Mouse (Mus musculus): ENCODE measurements around the gene Arsg. TPM values are rescaled to one million over a fixed set of nuclear protein-coding genes. Genes with fewer than 3 reads are reported as not detected.

The Arsg gene
- polyA plus RNA-seq, 1 experiment = 0.51 TPM

- Histone ChIP-seq H3K36me3 (ENCODE audit: control insufficient read depth, insufficient read depth) (no peaks in the 10 kb centered on the region), H3K79me3 (ENCODE audit: low read depth) (no peaks in the 10 kb centered on the region), H3K27me3 (ENCODE audit: control insufficient read depth, insufficient read depth, insufficient read length) (no peaks in the 10 kb centered on the region), H3ac (ENCODE audit: control insufficient read depth, insufficient read length, low read depth) (no peak overlapping the region), H3K4me3 (ENCODE audit: insufficient read depth, poor library complexity, severe bottlenecking) (no peak overlapping the region), H3K79me2 (ENCODE audit: control insufficient read depth, insufficient read depth) (no peaks in the 10 kb centered on the region)
- TF ChIP-seq CEBPB (IDR thresholded peaks at IDR 0.05; ENCODE audit: low read depth) = no peak
- no peak for TF ChIP-seq USF1 (IDR thresholded peaks at IDR 0.05; ENCODE audit: low read depth)
- no peak for TF ChIP-seq MYOG (IDR thresholded peaks at IDR 0.05; ENCODE audit: control insufficient read depth, extremely low read depth, insufficient read length)
- TF ChIP-seq CTCF (IDR thresholded peaks at IDR 0.05; ENCODE audit: control insufficient read depth, insufficient read depth, insufficient read length) = no peak
- TF ChIP-seq FOSL1 (IDR thresholded peaks at IDR 0.05; ENCODE audit: insufficient read depth, low read length, poor library complexity, severe bottlenecking) = no peak
- TF ChIP-seq MAX (IDR thresholded peaks at IDR 0.05) = no peak
- TF ChIP-seq MYOD1 (IDR thresholded peaks at IDR 0.05; ENCODE audit: control insufficient read depth, insufficient read length, low read depth) = no peak
Measured at GRCm38 (mm10) chr11:109543466-109543865, 70.3 kb downstream of the Arsg start.

- Histone ChIP-seq H3ac (ENCODE audit: control insufficient read depth, insufficient read length, low read depth) (no peak overlapping the region), H3K4me3 (ENCODE audit: insufficient read depth, poor library complexity, severe bottlenecking) (no peak overlapping the region), H3K79me2 (ENCODE audit: control insufficient read depth, insufficient read depth) (no peaks in the 10 kb centered on the region), H3K79me3 (ENCODE audit: low read depth) (no peaks in the 10 kb centered on the region), H3K27me3 (ENCODE audit: control insufficient read depth, insufficient read depth, insufficient read length) (no peaks in the 10 kb centered on the region), H3K36me3 (ENCODE audit: control insufficient read depth, insufficient read depth) (no peaks in the 10 kb centered on the region)
- no peak for TF ChIP-seq MAX (IDR thresholded peaks at IDR 0.05)
- TF ChIP-seq MYOD1 (IDR thresholded peaks at IDR 0.05; ENCODE audit: control insufficient read depth, insufficient read length, low read depth) = no peak
- TF ChIP-seq USF1 (IDR thresholded peaks at IDR 0.05; ENCODE audit: low read depth) = no peak
- TF ChIP-seq CEBPB (IDR thresholded peaks at IDR 0.05; ENCODE audit: low read depth) = no peak
- TF ChIP-seq MYOG (IDR thresholded peaks at IDR 0.05; ENCODE audit: control insufficient read depth, extremely low read depth, insufficient read length) = no peak
- TF ChIP-seq CTCF (IDR thresholded peaks at IDR 0.05; ENCODE audit: control insufficient read depth, insufficient read depth, insufficient read length) = no peak
- TF ChIP-seq FOSL1 (IDR thresholded peaks at IDR 0.05; ENCODE audit: insufficient read depth, low read length, poor library complexity, severe bottlenecking) = no peak
Measured at GRCm38 (mm10) chr11:109544432-109544831, 71.3 kb downstream of the Arsg start.

GRCm38 (mm10) chr11:109545265-109545664, 72.1 kb downstream of the Arsg start:
- Histone ChIP-seq H3K4me3 (ENCODE audit: insufficient read depth, poor library complexity, severe bottlenecking) (no peak overlapping the region), H3K36me3 (ENCODE audit: control insufficient read depth, insufficient read depth) (no peaks in the 10 kb centered on the region), H3ac (ENCODE audit: control insufficient read depth, insufficient read length, low read depth) (no peak overlapping the region), H3K27me3 (ENCODE audit: control insufficient read depth, insufficient read depth, insufficient read length) (no peaks in the 10 kb centered on the region), H3K79me2 (ENCODE audit: control insufficient read depth, insufficient read depth) (no peaks in the 10 kb centered on the region), H3K79me3 (ENCODE audit: low read depth) (no peaks in the 10 kb centered on the region)
- TF ChIP-seq CTCF (IDR thresholded peaks at IDR 0.05; ENCODE audit: control insufficient read depth, insufficient read depth, insufficient read length) (no peak), MAX (IDR thresholded peaks at IDR 0.05) (no peak), USF1 (IDR thresholded peaks at IDR 0.05; ENCODE audit: low read depth) (no peak), FOSL1 (IDR thresholded peaks at IDR 0.05; ENCODE audit: insufficient read depth, low read length, poor library complexity, severe bottlenecking) (no peak), MYOG (IDR thresholded peaks at IDR 0.05; ENCODE audit: control insufficient read depth, extremely low read depth, insufficient read length) (no peak), MYOD1 (IDR thresholded peaks at IDR 0.05; ENCODE audit: control insufficient read depth, insufficient read length, low read depth) (no peak), CEBPB (IDR thresholded peaks at IDR 0.05; ENCODE audit: low read depth) (no peak)

GRCm38 (mm10) chr11:109545700-109546143, 72.5 kb downstream of the Arsg start:
- Histone ChIP-seq H3ac (ENCODE audit: control insufficient read depth, insufficient read length, low read depth) (no peak overlapping the region), H3K27me3 (ENCODE audit: control insufficient read depth, insufficient read depth, insufficient read length) (no peaks in the 10 kb centered on the region), H3K4me3 (ENCODE audit: insufficient read depth, poor library complexity, severe bottlenecking) (no peak overlapping the region), H3K36me3 (ENCODE audit: control insufficient read depth, insufficient read depth) (no peaks in the 10 kb centered on the region), H3K79me3 (ENCODE audit: low read depth) (no peaks in the 10 kb centered on the region), H3K79me2 (ENCODE audit: control insufficient read depth, insufficient read depth) (no peaks in the 10 kb centered on the region)
- TF ChIP-seq MYOG (IDR thresholded peaks at IDR 0.05; ENCODE audit: control insufficient read depth, extremely low read depth, insufficient read length) (no peak), FOSL1 (IDR thresholded peaks at IDR 0.05; ENCODE audit: insufficient read depth, low read length, poor library complexity, severe bottlenecking) (no peak), CEBPB (IDR thresholded peaks at IDR 0.05; ENCODE audit: low read depth) (no peak)

GRCm38 (mm10) chr11:109546305-109547001, 73.3 kb downstream of the Arsg start:
- H3K36me3 ChIP-seq (ENCODE audit: control insufficient read depth, insufficient read depth) = no peaks in the 10 kb centered on the region
- TF ChIP-seq CTCF (IDR thresholded peaks at IDR 0.05; ENCODE audit: control insufficient read depth, insufficient read depth, insufficient read length) (no peak), MYOD1 (IDR thresholded peaks at IDR 0.05; ENCODE audit: control insufficient read depth, insufficient read length, low read depth) (no peak), MYOG (IDR thresholded peaks at IDR 0.05; ENCODE audit: control insufficient read depth, extremely low read depth, insufficient read length) (no peak), MAX (IDR thresholded peaks at IDR 0.05) (no peak), CEBPB (IDR thresholded peaks at IDR 0.05; ENCODE audit: low read depth) (no peak), FOSL1 (IDR thresholded peaks at IDR 0.05; ENCODE audit: insufficient read depth, low read length, poor library complexity, severe bottlenecking) (no peak), USF1 (IDR thresholded peaks at IDR 0.05; ENCODE audit: low read depth) (no peak)
- H3K79me2 ChIP-seq (ENCODE audit: control insufficient read depth, insufficient read depth) = no peaks in the 10 kb centered on the region
- H3ac ChIP-seq (ENCODE audit: control insufficient read depth, insufficient read length, low read depth) = no peak overlapping the region
- H3K27me3 ChIP-seq (ENCODE audit: control insufficient read depth, insufficient read depth, insufficient read length) = no peaks in the 10 kb centered on the region
- no peak overlapping the region for H3K4me3 ChIP-seq (ENCODE audit: insufficient read depth, poor library complexity, severe bottlenecking)
- no peaks in the 10 kb centered on the region for H3K79me3 ChIP-seq (ENCODE audit: low read depth)
